Mouse (Mus musculus) cerebral cortex, adult 2 months (tissue): ENCODE data around the gene Ctu1.

Source experiments
- WGBS: fragments of 180-500 bp; shearing (Covaris S2); methylation state at CpG from one replicate; pipeline ENCODE4 v1.1.7; 2018; 5-methylcytosine and 5-hydroxymethylcytosine counted together

Gene Ctu1

GRCm38 (mm10) chr7:43671809-43672580, at the start of gene Ctu1:
Ctu1 (plus strand) TSS chr7:43672016.
- WGBS: under 1% methylated on average over 26 of the region's 26 CpGs

- WGBS: 79% methylated on average over 7 of the region's 7 CpGs
Observed at GRCm38 (mm10) chr7:43622927-43623326, 48.9 kb upstream of the Ctu1 start.

- WGBS: 16% methylated on average over 10 of the region's 10 CpGs
Observed at GRCm38 (mm10) chr7:43623819-43624218, 48.0 kb upstream of the Ctu1 start.

- 74% methylated on average over 3 of the region's 3 CpGs for WGBS
Observed at GRCm38 (mm10) chr7:43625065-43625464, 46.8 kb upstream of the Ctu1 start.

GRCm38 (mm10) chr7:43625794-43626422, 45.9 kb upstream of the Ctu1 start:
- WGBS: 86% methylated on average over 8 of the region's 8 CpGs

- WGBS: 80% methylated on average over 4 of the region's 4 CpGs
Observed at GRCm38 (mm10) chr7:43633940-43634339, 37.9 kb upstream of the Ctu1 start.

- 81% methylated on average over 6 of the region's 6 CpGs for WGBS
Observed at GRCm38 (mm10) chr7:43634500-43634899, 37.3 kb upstream of the Ctu1 start, which contains the start of gene Ceacam18. Ceacam18 (plus strand) TSS chr7:43634707.

- WGBS: 59% methylated on average over 2 of the region's 2 CpGs
Observed at GRCm38 (mm10) chr7:43636194-43636593, 35.6 kb upstream of the Ctu1 start.

GRCm38 (mm10) chr7:43637118-43637517, 34.7 kb upstream of the Ctu1 start:
- 71% methylated on average over 1 of the region's 1 CpGs for WGBS

- WGBS: 80% methylated on average over 5 of the region's 5 CpGs
Observed at GRCm38 (mm10) chr7:43642587-43642986, 29.2 kb upstream of the Ctu1 start.

- WGBS: 86% methylated on average over 17 of the region's 17 CpGs
Observed at GRCm38 (mm10) chr7:43643046-43643652, 28.7 kb upstream of the Ctu1 start.

- 90% methylated on average over 6 of the region's 6 CpGs for WGBS
Observed at GRCm38 (mm10) chr7:43652683-43653082, 19.1 kb upstream of the Ctu1 start.

- WGBS: 75% methylated on average over 3 of the region's 3 CpGs
Observed at GRCm38 (mm10) chr7:43654519-43654918, 17.3 kb upstream of the Ctu1 start.

GRCm38 (mm10) chr7:43656232-43656631, 15.6 kb upstream of the Ctu1 start:
- 75% methylated on average over 6 of the region's 6 CpGs for WGBS

- WGBS: 71% methylated on average over 1 of the region's 1 CpGs
Observed at GRCm38 (mm10) chr7:43660002-43660401, 11.8 kb upstream of the Ctu1 start, which contains the start of gene Siglece. Siglece (minus strand) TSS chr7:43660161.

- 86% methylated on average over 1 of the region's 1 CpGs for WGBS
Observed at GRCm38 (mm10) chr7:43662804-43663203, 9.0 kb upstream of the Ctu1 start.

GRCm38 (mm10) chr7:43667221-43667620, 4.6 kb upstream of the Ctu1 start:
- 82% methylated on average over 4 of the region's 4 CpGs for WGBS

GRCm38 (mm10) chr7:43668582-43668981, 3.2 kb upstream of the Ctu1 start:
- WGBS: 21% methylated on average over 3 of the region's 3 CpGs

- 65% methylated on average over 11 of the region's 11 CpGs for WGBS
Observed at GRCm38 (mm10) chr7:43671064-43671808, 580 bp upstream of the Ctu1 start.

GRCm38 (mm10) chr7:43672581-43673260, 905 bp downstream of the Ctu1 start:
- WGBS: 16% methylated on average over 10 of the region's 10 CpGs

GRCm38 (mm10) chr7:43675091-43675490, 3.3 kb downstream of the Ctu1 start:
- WGBS: 94% methylated on average over 32 of the region's 32 CpGs
